Mouse (Mus musculus): ENCODE results near the gene Fermt2.

Gene Fermt2

DNA sequence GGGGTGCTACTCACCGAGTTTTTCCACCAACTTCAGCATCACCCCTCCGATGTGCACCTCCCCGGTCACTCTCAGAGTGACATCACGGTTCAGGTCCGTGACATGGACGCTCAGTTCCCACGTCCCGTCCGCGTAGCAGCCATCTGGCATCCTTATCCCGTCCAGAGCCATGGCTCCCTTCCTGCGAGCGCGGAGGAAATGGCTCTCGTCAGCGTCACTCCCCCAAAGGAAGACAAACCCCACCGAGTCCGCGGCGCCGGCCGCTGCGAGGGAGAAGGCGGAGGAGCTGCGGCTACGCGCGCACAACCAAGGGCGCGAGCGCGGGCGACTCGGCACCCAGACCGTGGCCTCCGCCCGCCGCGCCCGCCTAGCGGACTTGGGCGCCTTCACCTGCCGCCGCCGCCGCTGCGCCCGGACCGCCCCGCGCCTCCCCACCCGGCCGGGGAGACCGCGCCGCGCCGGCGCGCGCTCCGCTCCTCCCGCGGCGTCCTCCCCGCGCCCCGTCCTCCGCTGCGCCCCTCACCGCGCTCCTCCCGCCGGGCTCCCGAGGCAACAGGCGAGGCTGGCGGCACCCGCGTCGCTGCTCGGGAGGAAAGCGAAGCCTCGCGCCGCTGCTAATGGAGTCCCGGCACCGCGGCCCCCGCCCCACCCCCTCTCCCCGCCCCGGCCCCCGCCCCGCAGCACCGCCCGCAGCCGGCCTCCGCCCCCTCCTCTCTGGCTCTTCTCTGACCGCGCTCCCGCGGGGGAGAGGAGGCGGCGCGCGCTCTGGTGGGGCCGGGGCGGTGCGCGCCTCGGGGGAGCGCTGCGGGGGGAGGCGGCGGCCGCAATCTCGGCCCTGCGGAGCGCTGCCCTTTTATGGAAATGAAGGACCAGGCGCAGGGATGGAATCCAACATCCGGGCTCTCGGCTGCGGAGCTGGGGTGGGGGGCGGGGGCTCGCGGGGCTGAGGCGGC, at the start of gene Fermt2:
Gene Fermt2, minus strand, starts transcription at position 708 of the 953 bp plus-strand sequence.
- no peak for DNase-seq (ENCODE audit: low read depth, low spot score)

DNA sequence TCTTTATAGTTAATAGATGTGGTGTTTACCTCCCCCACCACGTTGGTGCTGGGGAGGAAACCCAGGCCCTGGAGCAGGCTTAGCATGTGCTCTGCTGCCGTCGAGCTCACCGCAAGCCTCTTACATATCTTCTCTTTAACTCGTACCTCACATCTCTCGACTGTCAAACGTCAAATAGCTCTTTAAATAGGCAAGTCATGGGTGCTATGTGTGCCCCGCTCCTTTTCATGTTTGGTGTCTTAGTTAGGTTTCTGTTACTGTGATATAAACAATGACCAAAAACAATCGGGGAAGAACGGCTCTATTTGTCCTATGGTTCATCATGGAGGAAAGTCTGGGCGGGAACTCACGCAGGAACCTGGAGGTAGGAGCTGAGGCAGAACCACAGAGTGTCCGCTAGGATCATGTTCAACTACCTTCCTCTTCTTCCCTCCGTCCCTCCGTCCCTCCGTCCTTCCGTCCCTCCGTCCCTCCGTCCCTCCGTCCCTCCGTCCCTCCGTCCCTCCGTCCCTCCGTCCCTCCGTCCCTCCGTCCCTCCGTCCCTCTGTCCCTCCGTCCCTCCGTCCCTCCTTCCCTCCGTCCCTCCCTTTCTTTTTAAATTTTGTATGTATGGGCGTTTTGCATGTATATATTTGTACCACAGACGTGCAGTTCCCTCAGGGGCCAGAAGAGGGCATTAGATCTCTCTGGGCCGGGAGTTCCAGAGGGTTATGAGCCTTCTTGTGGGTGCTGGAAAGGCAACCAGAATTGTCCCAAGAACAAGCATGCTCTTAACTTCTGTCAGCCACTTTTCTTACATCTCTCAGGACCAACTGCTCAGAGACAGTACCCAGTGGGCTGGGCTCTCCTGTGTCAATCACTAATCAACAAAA, 36.4 kb upstream of the Fermt2 start:
- DNase-seq (ENCODE audit: low read depth, low spot score): peak; percentile 72
- no peaks in the 10 kb centered on the region for H3K36me3 ChIP-seq (ENCODE audit: control insufficient read depth, insufficient read depth, low read length, poor library complexity, severe bottlenecking)
- H3K27me3 ChIP-seq (ENCODE audit: control insufficient read depth, insufficient read depth, low read length, poor library complexity, severe bottlenecking): no peaks in the 10 kb centered on the region

More for the DNA sequence above, at the start of gene Fermt2:
- Histone ChIP-seq H3K27me3 (ENCODE audit: control insufficient read depth, insufficient read depth, low read length, poor library complexity, severe bottlenecking) (no peaks in the 10 kb centered on the region), H3K36me3 (ENCODE audit: control insufficient read depth, insufficient read depth, low read length, poor library complexity, severe bottlenecking) (no peaks in the 10 kb centered on the region)

DNA sequence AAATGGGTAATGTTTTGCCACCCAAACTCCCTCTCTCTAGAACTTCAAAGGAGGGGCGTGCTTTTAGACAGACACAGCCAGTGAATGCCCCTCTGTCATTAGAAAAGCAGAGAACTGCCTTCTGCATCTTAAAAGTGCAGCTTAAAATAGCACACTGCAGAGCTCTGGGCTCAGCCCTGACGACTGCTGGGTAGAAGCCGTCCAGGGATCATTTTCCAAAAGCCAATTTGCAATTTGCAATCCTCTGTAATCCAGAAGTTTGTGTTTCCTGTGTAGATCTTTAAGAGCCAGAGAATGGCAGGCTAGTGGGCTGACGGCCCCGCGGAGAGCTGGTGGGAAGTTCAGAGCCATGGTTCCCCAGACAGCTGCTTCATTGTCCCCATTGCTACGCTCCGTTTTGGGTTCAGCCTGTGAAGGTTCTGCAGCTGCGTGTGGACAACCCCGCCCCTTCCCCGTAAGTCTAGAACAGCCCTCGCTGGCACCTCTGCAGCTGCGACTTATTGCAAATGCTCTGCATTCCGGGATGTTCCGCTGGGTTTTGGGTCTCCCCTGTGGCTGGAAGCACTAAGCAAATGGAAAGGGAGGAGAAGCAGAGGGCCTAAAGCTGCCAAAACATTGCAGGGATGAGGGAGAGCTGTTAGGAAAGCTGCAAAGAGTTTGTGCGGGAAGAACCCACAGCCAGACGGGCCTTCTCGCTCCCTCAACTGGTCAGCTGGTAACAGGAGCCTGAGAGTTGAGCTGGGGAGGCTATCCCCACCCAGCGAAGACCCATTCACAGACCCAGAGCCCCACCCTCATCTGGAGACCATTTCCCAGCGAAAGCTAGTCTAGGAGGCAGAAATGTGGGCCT, 35.5 kb upstream of the Fermt2 start:
- Histone ChIP-seq H3K27me3 (ENCODE audit: control insufficient read depth, insufficient read depth, low read length, poor library complexity, severe bottlenecking) (no peaks in the 10 kb centered on the region), H3K36me3 (ENCODE audit: control insufficient read depth, insufficient read depth, low read length, poor library complexity, severe bottlenecking) (no peaks in the 10 kb centered on the region)
- no peak for DNase-seq (ENCODE audit: low read depth, low spot score)

DNA sequence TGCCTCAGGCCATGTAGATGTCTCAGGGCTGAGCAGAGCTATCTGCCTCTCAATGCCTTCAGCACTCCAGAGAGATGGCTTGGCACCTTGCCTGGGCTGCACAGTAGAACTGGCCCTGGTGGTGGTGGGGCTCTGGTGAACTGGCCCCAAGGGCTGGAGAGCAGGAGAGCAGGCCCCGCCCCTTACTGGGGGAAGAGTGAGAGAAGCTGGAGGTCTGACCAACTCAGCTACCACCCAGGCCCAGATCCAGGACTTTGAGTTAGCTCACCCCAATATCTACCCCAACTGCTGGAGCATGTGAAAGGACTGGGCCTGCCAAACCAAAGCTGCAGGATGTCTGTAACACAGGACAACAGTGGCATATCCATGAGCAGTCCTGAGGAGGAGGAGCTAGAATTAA, 33.7 kb upstream of the Fermt2 start:
- DNase-seq (ENCODE audit: low read depth, low spot score): no peak
- no peaks in the 10 kb centered on the region for H3K27me3 ChIP-seq (ENCODE audit: control insufficient read depth, insufficient read depth, low read length, poor library complexity, severe bottlenecking)

DNA sequence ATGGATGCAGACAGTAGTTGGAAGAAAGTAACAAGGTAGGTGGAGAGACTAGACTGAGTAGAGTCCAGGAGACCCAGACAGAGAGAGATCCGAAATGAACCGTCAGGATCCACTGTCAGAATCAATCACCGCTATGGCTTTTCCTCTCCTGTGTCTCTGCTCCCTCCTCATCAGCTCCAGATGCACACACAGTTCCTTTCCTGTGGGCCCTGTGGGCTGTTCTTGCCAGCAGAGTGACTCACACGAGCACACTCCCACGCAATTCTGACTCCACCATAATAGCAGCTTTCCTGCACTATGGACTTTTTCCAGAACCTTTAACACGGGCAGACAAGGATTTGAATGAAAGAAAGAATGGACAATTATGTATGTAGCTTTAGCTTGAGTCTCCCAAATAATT, 31.8 kb upstream of the Fermt2 start:
- H3K36me3 ChIP-seq (ENCODE audit: control insufficient read depth, insufficient read depth, low read length, poor library complexity, severe bottlenecking): no peaks in the 10 kb centered on the region
- no peak for DNase-seq (ENCODE audit: low read depth, low spot score)

More for the DNA sequence above, 33.7 kb upstream of the Fermt2 start:
- H3K36me3 ChIP-seq (ENCODE audit: control insufficient read depth, insufficient read depth, low read length, poor library complexity, severe bottlenecking): no peaks in the 10 kb centered on the region

DNA sequence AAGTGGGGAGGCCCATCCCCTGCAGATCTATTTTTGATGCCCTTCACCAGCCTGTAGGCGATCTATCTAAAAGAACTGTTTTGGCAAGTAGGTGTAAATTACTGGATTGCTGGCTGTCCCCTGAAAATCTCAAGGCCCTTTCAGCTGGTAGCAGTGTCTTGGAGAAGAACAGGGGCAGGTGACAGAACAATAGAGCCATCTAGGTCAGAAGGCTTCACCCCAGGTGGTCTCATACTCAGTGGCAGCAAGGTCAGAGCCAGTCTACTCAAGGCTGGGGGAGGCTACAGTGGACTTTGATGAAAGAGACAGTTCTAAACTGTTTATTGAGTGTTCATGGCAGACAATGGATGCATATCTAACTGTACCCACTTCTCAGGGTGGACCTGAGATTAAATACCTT, 29.1 kb upstream of the Fermt2 start:
- no peaks in the 10 kb centered on the region for H3K27me3 ChIP-seq (ENCODE audit: control insufficient read depth, insufficient read depth, low read length, poor library complexity, severe bottlenecking)
- no peaks in the 10 kb centered on the region for H3K36me3 ChIP-seq (ENCODE audit: control insufficient read depth, insufficient read depth, low read length, poor library complexity, severe bottlenecking)
- DNase-seq (ENCODE audit: low read depth, low spot score): no peak

More for the DNA sequence above, 31.8 kb upstream of the Fermt2 start:
- H3K27me3 ChIP-seq (ENCODE audit: control insufficient read depth, insufficient read depth, low read length, poor library complexity, severe bottlenecking): no peaks in the 10 kb centered on the region

DNA sequence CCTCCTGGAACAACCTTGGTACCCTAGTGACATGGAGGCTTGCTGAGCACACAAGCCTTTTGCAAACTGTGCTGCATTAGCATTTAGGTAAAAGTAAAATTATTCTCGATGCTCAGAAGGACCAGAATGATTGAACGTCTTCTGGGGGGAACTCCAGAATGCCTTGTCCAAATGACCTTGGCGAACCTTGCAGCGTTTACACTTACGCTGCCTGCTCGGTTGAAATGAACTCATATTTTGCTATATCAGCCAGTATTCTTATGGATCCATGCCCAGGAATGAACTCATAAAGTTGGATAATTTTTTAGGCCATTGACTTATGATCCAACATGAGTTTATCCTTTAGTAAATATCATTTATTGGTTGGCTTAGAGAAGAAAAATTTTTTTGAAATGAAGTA, 24.4 kb upstream of the Fermt2 start:
- no peaks in the 10 kb centered on the region for H3K27me3 ChIP-seq (ENCODE audit: control insufficient read depth, insufficient read depth, low read length, poor library complexity, severe bottlenecking)
- DNase-seq (ENCODE audit: low read depth, low spot score): no peak
- no peaks in the 10 kb centered on the region for H3K36me3 ChIP-seq (ENCODE audit: control insufficient read depth, insufficient read depth, low read length, poor library complexity, severe bottlenecking)

GRCm38 (mm10) chr14:45553854-45554253, 23.9 kb upstream of the Fermt2 start:
- no peaks in the 10 kb centered on the region for H3K27me3 ChIP-seq (ENCODE audit: control insufficient read depth, insufficient read depth, low read length, poor library complexity, severe bottlenecking)
- no peak for DNase-seq (ENCODE audit: low read depth, low spot score)
- H3K36me3 ChIP-seq (ENCODE audit: control insufficient read depth, insufficient read depth, low read length, poor library complexity, severe bottlenecking): no peaks in the 10 kb centered on the region

- DNase-seq (ENCODE audit: low read depth, low spot score): no peak
- no peaks in the 10 kb centered on the region for H3K27me3 ChIP-seq (ENCODE audit: control insufficient read depth, insufficient read depth, low read length, poor library complexity, severe bottlenecking)
- H3K36me3 ChIP-seq (ENCODE audit: control insufficient read depth, insufficient read depth, low read length, poor library complexity, severe bottlenecking): no peaks in the 10 kb centered on the region
Measured at GRCm38 (mm10) chr14:45552431-45552830, 22.5 kb upstream of the Fermt2 start.

DNA sequence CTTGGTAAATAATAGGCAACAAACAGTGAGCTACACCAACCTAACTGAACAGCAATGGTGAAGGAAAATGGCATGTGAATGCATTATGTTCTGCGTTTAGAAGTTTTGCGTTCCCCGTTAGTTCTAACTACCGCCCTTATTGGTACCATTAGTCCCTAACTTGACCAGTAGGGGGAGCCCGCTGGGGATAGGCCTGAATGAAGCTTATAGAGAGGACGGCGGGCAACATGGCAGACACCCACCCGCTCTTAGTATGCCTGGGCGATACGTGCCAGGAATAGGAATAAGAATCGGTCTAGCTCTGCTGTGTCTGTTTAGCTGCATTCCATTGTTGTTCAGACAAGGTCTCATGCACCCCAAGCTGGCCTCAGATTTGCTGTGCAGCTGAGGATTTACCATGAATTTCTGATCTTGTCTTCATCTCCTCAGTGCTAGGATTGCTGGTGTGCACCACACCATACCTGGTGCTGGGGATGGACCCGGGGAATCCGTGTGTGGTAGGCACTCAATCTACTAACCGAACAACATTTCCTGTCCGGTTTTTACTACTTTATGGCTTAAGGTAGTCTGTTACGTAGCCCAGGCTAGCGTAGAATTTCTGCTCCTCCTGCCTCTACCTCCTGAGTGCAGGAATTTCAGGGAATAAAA, 21.3 kb upstream of the Fermt2 start:
- Histone ChIP-seq H3K27me3 (ENCODE audit: control insufficient read depth, insufficient read depth, low read length, poor library complexity, severe bottlenecking) (no peaks in the 10 kb centered on the region), H3K36me3 (ENCODE audit: control insufficient read depth, insufficient read depth, low read length, poor library complexity, severe bottlenecking) (no peaks in the 10 kb centered on the region)
- DNase-seq (ENCODE audit: low read depth, low spot score): peak; percentile 16

DNA sequence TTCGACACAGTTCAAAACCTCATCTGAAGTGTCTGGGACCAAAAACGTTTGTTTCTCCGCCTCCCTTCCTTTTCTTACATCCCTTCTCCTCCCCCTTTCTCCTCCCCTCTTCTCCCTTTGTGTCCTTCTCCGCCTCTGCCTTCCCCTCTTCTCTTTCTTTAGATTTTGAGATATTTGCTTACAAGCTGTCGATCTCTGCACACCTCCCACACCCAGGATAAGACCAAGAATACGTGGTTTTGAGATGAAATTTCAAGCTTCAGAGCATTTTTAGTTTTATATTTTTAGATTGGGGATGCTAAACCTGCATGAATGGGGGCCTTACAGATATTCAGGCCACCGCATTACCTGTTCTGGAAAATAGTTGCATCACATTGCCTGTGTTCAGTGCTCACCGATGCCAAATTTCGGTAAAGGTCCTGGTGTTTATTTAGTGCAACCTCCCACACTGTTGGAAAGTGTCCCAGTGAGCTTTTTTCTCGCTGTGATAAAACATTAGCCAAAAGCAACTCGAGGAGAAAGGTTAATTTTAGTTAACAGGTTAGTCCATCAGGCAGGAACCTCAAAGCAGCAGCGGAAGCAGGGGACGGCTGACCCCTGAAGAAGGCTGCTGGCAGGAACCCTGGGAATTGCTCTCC, 20.2 kb upstream of the Fermt2 start:
- no peak for DNase-seq (ENCODE audit: low read depth, low spot score)
- H3K36me3 ChIP-seq (ENCODE audit: control insufficient read depth, insufficient read depth, low read length, poor library complexity, severe bottlenecking): no peaks in the 10 kb centered on the region
- H3K27me3 ChIP-seq (ENCODE audit: control insufficient read depth, insufficient read depth, low read length, poor library complexity, severe bottlenecking): no peaks in the 10 kb centered on the region

GRCm38 (mm10) chr14:45548118-45548517, 18.2 kb upstream of the Fermt2 start:
- no peak for DNase-seq (ENCODE audit: low read depth, low spot score)
- H3K27me3 ChIP-seq (ENCODE audit: control insufficient read depth, insufficient read depth, low read length, poor library complexity, severe bottlenecking): no peaks in the 10 kb centered on the region
- H3K36me3 ChIP-seq (ENCODE audit: control insufficient read depth, insufficient read depth, low read length, poor library complexity, severe bottlenecking): no peaks in the 10 kb centered on the region

DNA sequence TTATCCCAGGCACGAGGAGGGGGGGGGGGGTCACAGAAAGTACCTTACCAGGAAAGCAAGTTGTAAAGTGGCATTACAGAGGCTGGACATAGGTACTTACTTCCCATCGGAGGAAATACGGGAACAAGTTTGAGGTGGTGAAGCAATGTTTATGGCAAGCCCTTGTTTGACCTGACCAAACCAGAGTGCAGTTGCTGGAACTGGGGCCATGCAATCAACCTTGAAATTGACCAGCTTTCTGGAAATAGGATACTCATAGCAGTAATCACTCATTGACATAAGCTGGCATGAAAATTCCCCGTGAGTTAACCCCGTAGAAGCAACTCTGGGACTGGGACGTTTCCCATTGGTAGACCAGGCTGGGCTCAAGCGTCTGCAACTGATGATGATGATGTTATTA, 15.0 kb upstream of the Fermt2 start:
- Histone ChIP-seq H3K27me3 (ENCODE audit: control insufficient read depth, insufficient read depth, low read length, poor library complexity, severe bottlenecking) (no peaks in the 10 kb centered on the region), H3K36me3 (ENCODE audit: control insufficient read depth, insufficient read depth, low read length, poor library complexity, severe bottlenecking) (no peaks in the 10 kb centered on the region)
- DNase-seq (ENCODE audit: low read depth, low spot score): no peak

Data from splenic B cell, adult 2 months (primary cell).